Mouse (Mus musculus): ENCODE measurements around the gene Relch.

Relch gene

GRCm38 (mm10) chr1:105795705-105796104 lies 132.0 kb downstream of the Relch start:
- DNase-seq (ENCODE audit: low spot score) = no peak

DNA sequence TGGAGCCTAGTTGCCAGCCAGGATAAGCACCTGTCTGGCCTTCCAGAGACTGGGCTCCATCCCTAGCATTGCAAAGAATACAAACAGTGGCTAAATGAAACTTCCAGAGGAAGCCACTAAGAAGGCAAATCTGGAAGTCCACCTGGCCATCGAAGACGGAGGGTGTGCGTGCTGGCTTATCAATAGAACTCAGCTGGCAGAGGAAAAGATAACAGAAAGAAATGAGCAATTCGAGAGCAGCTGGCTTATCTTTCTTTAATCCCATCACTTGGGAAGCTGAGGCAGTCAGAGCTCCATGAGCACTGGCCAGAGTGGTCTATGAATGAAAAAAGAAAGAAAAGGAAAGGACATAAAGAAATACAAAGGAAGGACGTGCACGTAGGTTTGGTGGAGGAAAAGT lies 136.9 kb downstream of the Relch start:
- DNase-seq (ENCODE audit: low spot score) = no peak

GRCm38 (mm10) chr1:105801252-105801651 lies 137.6 kb downstream of the Relch start:
- DNase-seq (ENCODE audit: low spot score) = no peak

- DNase-seq (ENCODE audit: low spot score) = no peak
These were observed 139.3 kb downstream of the Relch start for GRCm38 (mm10) chr1:105802941-105803340.

DNA sequence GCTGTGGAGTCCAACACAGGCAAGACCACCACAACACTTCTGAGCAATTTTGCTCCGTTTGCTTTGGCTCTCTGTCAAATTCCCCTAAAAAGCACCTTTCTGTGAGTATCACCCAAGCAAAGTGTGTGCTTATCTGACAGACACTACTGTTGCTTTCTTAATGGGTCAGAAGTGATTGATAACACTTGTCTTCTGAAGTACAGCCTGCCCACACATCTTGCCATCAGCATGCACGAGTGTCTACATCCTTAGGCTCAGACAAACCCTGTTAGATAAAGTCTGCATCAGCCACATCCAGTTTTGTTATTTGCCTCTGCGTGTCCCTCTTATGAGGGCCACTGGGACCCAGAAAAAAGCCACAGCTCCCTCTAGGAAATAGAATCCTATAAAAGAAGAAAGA lies 140.6 kb downstream of the Relch start:
- DNase-seq (ENCODE audit: low spot score) = no peak

Measured in testis, postnatal 10 days (tissue).